Mouse (Mus musculus) embryonic fibroblast, embryonic 13.5 days (primary cell): ENCODE data around the gene Npr1.

ENCODE experiments used
- CTCF ChIP-seq: IDR thresholded peaks from 2 replicates; pipeline ENCODE4 v1.5.1; 2011; ENCODE audit warnings: mild to moderate bottlenecking, control low read depth, low read length, moderate library complexity, borderline replicate concordance; ENCODE audit not compliant: insufficient read depth
- POLR2A ChIP-seq: IDR thresholded peaks from 2 replicates; pipeline ENCODE4 v1.6.1; 2011; ENCODE audit warnings: low read depth, mild to moderate bottlenecking, control low read depth, low read length, moderate library complexity

DNA sequence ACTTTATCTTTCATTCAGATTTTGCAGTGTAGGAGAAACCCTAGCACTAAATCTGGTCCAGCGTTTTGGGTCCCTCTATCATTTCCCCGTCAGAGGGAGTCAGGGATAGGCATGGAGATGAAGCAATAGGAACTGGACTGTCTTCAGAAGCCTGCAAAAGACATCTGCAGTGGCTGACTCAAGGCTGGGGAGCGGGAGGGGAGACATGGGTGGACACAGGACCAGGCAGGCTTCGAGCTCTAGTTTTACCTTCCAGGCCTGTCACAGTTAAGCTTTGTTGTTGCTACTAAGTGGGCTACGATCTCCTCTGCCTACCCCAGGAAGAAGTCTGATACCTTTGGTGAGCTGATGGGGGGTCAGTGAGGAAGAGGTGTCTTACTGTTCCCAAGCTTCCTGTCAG, 46.6 kb upstream of the Npr1 start:
- TF ChIP-seq POLR2A (no peak), CTCF (no peak)
